Mouse (Mus musculus): Measurements from ENCODE around the gene Vamp2. TPM values are rescaled to one million over a fixed set of nuclear protein-coding genes. Genes with fewer than 3 reads are reported as not detected.

Gene Vamp2
- polyA plus RNA-seq (2016; fragmentation: Nextera tagmentation; extraction: Ambion mirVana) = 84.3 and 85.0 TPM in 2 replicates

GRCm38 (mm10) chr11:69088103-69088855 is at the start of gene Vamp2:
Gene Vamp2, plus strand, starts transcription at chr11:69088490.
- peak within 1 kb of the TSS; percentile 89 for H3K27ac ChIP-seq
- no peaks in the 10 kb centered on the region for H3K27me3 ChIP-seq
- WGBS = 1% methylated on average over 62 of the region's 67 CpGs
- no peaks in the 10 kb centered on the region for H3K9me3 ChIP-seq
- peak within 1 kb of the TSS; percentile 77 for H3K4me3 ChIP-seq
- peaks cover 23% of the 10 kb centered on the region for H3K4me1 ChIP-seq
- H3K9ac ChIP-seq = peak within 1 kb of the TSS; percentile 98
- ATAC-seq (ENCODE audit: insufficient number of reproducible peaks, insufficient read depth, low FRiP score, low TSS enrichment) = peak; percentile 55
- H3K4me2 ChIP-seq (replicated peaks) = peak within 1 kb of the TSS; percentile 87
- peaks cover 20% of the 10 kb centered on the region for H3K36me3 ChIP-seq

GRCm38 (mm10) chr11:69045531-69046394 is 42.5 kb upstream of the Vamp2 start, which contains the start of gene Aurkb:
Gene Aurkb, plus strand, starts transcription at chr11:69045647.
- peak within 1 kb of the TSS; percentile 62 for H3K4me3 ChIP-seq
- H3K4me1 ChIP-seq = peaks cover 17% of the 10 kb centered on the region
- H3K9me3 ChIP-seq = no peaks in the 10 kb centered on the region
- peak within 1 kb of the TSS; percentile 83 for H3K27ac ChIP-seq
- WGBS = under 1% methylated on average over 54 of the region's 54 CpGs
- peak within 1 kb of the TSS; percentile 61 for H3K9ac ChIP-seq
- peak within 1 kb of the TSS; percentile 63 for H3K4me2 ChIP-seq (replicated peaks)
- peaks cover 23% of the 10 kb centered on the region for H3K36me3 ChIP-seq
- peak; percentile 79 for ATAC-seq (ENCODE audit: insufficient number of reproducible peaks, insufficient read depth, low FRiP score, low TSS enrichment)
- no peaks in the 10 kb centered on the region for H3K27me3 ChIP-seq

- no peaks in the 10 kb centered on the region for H3K9me3 ChIP-seq
- H3K27ac ChIP-seq = peak overlapping the region; percentile 83; the same call in 1 of the 2 replicates
- H3K4me3 ChIP-seq = peak overlapping the region; percentile 62
- peak overlapping the region; percentile 61 for H3K9ac ChIP-seq
- WGBS = 13% methylated on average over 9 of the region's 9 CpGs
- ATAC-seq (ENCODE audit: insufficient number of reproducible peaks, insufficient read depth, low FRiP score, low TSS enrichment) = no peak
- no peaks in the 10 kb centered on the region for H3K27me3 ChIP-seq
- peak overlapping the region; percentile 63 for H3K4me2 ChIP-seq (replicated peaks)
- H3K4me1 ChIP-seq = peaks cover 17% of the 10 kb centered on the region
- peaks cover 28% of the 10 kb centered on the region for H3K36me3 ChIP-seq
Measured at GRCm38 (mm10) chr11:69046395-69046774, 41.9 kb upstream of the Vamp2 start.

- H3K4me1 ChIP-seq = peaks cover 17% of the 10 kb centered on the region
- peaks cover 32% of the 10 kb centered on the region for H3K36me3 ChIP-seq
- no peak for ATAC-seq (ENCODE audit: insufficient number of reproducible peaks, insufficient read depth, low FRiP score, low TSS enrichment)
- H3K27me3 ChIP-seq = no peaks in the 10 kb centered on the region
- H3K9me3 ChIP-seq = no peaks in the 10 kb centered on the region
- WGBS = 93% methylated on average over 12 of the region's 12 CpGs
- H3K9ac ChIP-seq = no peak overlapping the region
- H3K27ac ChIP-seq = no peak overlapping the region
- H3K4me2 ChIP-seq (replicated peaks) = peak overlapping the region; percentile 63
- 0 out of 2 replicates have a peak overlapping the region, but pooled peaks have one; percentile 62 for H3K4me3 ChIP-seq
Measured at GRCm38 (mm10) chr11:69047592-69047991, 40.7 kb upstream of the Vamp2 start.

- Histone ChIP-seq H3K9ac (no peak overlapping the region), H3K4me3 (no peak overlapping the region), H3K4me2 (replicated peaks) (no peak overlapping the region)
Measured at GRCm38 (mm10) chr11:69048151-69048550, 40.1 kb upstream of the Vamp2 start.

GRCm38 (mm10) chr11:69050748-69051147 is 37.5 kb upstream of the Vamp2 start:
- H3K9ac ChIP-seq = no peak overlapping the region
- H3K36me3 ChIP-seq = peaks cover 44% of the 10 kb centered on the region
- H3K4me2 ChIP-seq (replicated peaks) = no peak overlapping the region
- no peak overlapping the region for H3K4me3 ChIP-seq
- H3K4me1 ChIP-seq = peaks cover 17% of the 10 kb centered on the region
- no peaks in the 10 kb centered on the region for H3K27me3 ChIP-seq
- no peak for ATAC-seq (ENCODE audit: insufficient number of reproducible peaks, insufficient read depth, low FRiP score, low TSS enrichment)
- no peaks in the 10 kb centered on the region for H3K9me3 ChIP-seq
- no peak overlapping the region for H3K27ac ChIP-seq
- 92% methylated on average over 8 of the region's 8 CpGs for WGBS

More at GRCm38 (mm10) chr11:69048151-69048550, 40.1 kb upstream of the Vamp2 start:
- Histone ChIP-seq H3K9me3 (no peaks in the 10 kb centered on the region), H3K27me3 (no peaks in the 10 kb centered on the region), H3K4me1 (peaks cover 17% of the 10 kb centered on the region), H3K36me3 (peaks cover 34% of the 10 kb centered on the region), H3K27ac (no peak overlapping the region)
- ATAC-seq (ENCODE audit: insufficient number of reproducible peaks, insufficient read depth, low FRiP score, low TSS enrichment) = no peak
- 94% methylated on average over 14 of the region's 14 CpGs for WGBS

- no peaks in the 10 kb centered on the region for H3K27me3 ChIP-seq
- peaks cover 44% of the 10 kb centered on the region for H3K36me3 ChIP-seq
- WGBS = 84% methylated on average over 4 of the region's 4 CpGs
Measured at GRCm38 (mm10) chr11:69051771-69052170, 36.5 kb upstream of the Vamp2 start.

GRCm38 (mm10) chr11:69052824-69053421 is 35.4 kb upstream of the Vamp2 start:
- WGBS = 84% methylated on average over 2 of the region's 2 CpGs
- Histone ChIP-seq H3K9me3 (no peaks in the 10 kb centered on the region), H3K4me2 (replicated peaks) (no peak overlapping the region), H3K4me1 (0 out of 2 replicates have a peak, but pooled peaks cover 5% of the 10 kb centered on the region), H3K27me3 (no peaks in the 10 kb centered on the region), H3K36me3 (peaks cover 44% of the 10 kb centered on the region), H3K9ac (no peak overlapping the region), H3K27ac (no peak overlapping the region), H3K4me3 (no peak overlapping the region)
- no peak for ATAC-seq (ENCODE audit: insufficient number of reproducible peaks, insufficient read depth, low FRiP score, low TSS enrichment)

More at GRCm38 (mm10) chr11:69051771-69052170, 36.5 kb upstream of the Vamp2 start:
- Histone ChIP-seq H3K4me1 (peaks cover 12% of the 10 kb centered on the region), H3K9ac (no peak overlapping the region), H3K4me3 (no peak overlapping the region), H3K27ac (no peak overlapping the region), H3K4me2 (replicated peaks) (no peak overlapping the region), H3K9me3 (no peaks in the 10 kb centered on the region)
- ATAC-seq (ENCODE audit: insufficient number of reproducible peaks, insufficient read depth, low FRiP score, low TSS enrichment) = no peak

GRCm38 (mm10) chr11:69053848-69054247 is 34.4 kb upstream of the Vamp2 start:
- Histone ChIP-seq H3K4me1 (0 out of 2 replicates have a peak, but pooled peaks cover 6% of the 10 kb centered on the region), H3K4me3 (no peak overlapping the region), H3K9ac (no peak overlapping the region), H3K9me3 (no peaks in the 10 kb centered on the region), H3K27ac (no peak overlapping the region), H3K27me3 (no peaks in the 10 kb centered on the region), H3K4me2 (replicated peaks) (no peak overlapping the region), H3K36me3 (peaks cover 38% of the 10 kb centered on the region)
- ATAC-seq (ENCODE audit: insufficient number of reproducible peaks, insufficient read depth, low FRiP score, low TSS enrichment) = no peak
- 80% methylated on average over 3 of the region's 3 CpGs for WGBS

GRCm38 (mm10) chr11:69058265-69058664 is 30.0 kb upstream of the Vamp2 start:
- WGBS = 74% methylated on average over 2 of the region's 2 CpGs
- H3K9me3 ChIP-seq = no peaks in the 10 kb centered on the region
- no peak for ATAC-seq (ENCODE audit: insufficient number of reproducible peaks, insufficient read depth, low FRiP score, low TSS enrichment)
- no peaks in the 10 kb centered on the region for H3K27me3 ChIP-seq
- peaks cover 9% of the 10 kb centered on the region; the same call in 1 of the 2 replicates for H3K36me3 ChIP-seq
- peak overlapping the region; percentile 87 for H3K4me3 ChIP-seq
- H3K9ac ChIP-seq = peak overlapping the region; percentile 64; the same call in 1 of the 2 replicates
- peak overlapping the region; percentile 96 for H3K4me2 ChIP-seq (replicated peaks)
- H3K27ac ChIP-seq = no peak overlapping the region
- peaks cover 19% of the 10 kb centered on the region for H3K4me1 ChIP-seq

GRCm38 (mm10) chr11:69058729-69059356 is 29.4 kb upstream of the Vamp2 start:
- peak overlapping the region; percentile 66 for H3K27ac ChIP-seq
- 2% methylated on average over 19 of the region's 19 CpGs for WGBS
- peak; percentile 2; the same call in 1 of the 2 replicates for ATAC-seq (ENCODE audit: insufficient number of reproducible peaks, insufficient read depth, low FRiP score, low TSS enrichment)

More at GRCm38 (mm10) chr11:69058729-69059356, 29.4 kb upstream of the Vamp2 start:
- peaks cover 19% of the 10 kb centered on the region for H3K4me1 ChIP-seq
- no peaks in the 10 kb centered on the region for H3K9me3 ChIP-seq
- H3K36me3 ChIP-seq = peaks cover 5% of the 10 kb centered on the region; the same call in 1 of the 2 replicates
- peak overlapping the region; percentile 64 for H3K9ac ChIP-seq
- peak overlapping the region; percentile 87 for H3K4me3 ChIP-seq
- peak overlapping the region; percentile 96 for H3K4me2 ChIP-seq (replicated peaks)
- H3K27me3 ChIP-seq = no peaks in the 10 kb centered on the region

Measured in embryonic facial prominence, embryonic 12.5 days (tissue).